Mouse (Mus musculus): ENCODE results near the gene Gm21981. TPM values are rescaled to one million over a fixed set of nuclear protein-coding genes. Genes with fewer than 3 reads are reported as not detected.

Gm21981 gene
- total RNA-seq, 1 experiment from 2014 or later = not detected

DNA sequence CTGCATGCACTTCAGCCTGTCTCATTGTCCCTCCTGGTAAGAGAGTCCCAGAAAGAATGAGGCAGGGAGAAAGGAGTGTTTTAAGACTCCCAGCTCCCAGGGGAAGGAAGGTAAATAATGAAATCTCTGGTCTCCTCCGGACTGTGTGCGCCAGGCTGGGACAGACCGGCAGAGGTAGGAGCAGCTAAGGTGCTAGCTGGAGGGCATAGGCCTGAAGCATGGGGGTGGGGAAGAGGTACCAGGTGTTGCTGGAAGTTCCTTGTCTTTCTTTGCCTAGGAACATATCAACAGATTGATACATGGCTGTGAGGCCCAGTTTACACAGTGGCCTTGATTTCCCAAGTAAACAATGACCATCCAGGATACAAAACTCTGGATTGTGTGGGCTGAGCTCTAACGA lies 14.7 kb upstream of the Gm21981 start:
- ATAC-seq (replicated peaks in 1 of 2; ENCODE audit: insufficient read depth in 1 of 2, low FRiP score in 2 of 2, low TSS enrichment in 1 of 2, low read depth in 1 of 2, poor library complexity in 2 of 2, severe bottlenecking in 2 of 2) = no peak

DNA sequence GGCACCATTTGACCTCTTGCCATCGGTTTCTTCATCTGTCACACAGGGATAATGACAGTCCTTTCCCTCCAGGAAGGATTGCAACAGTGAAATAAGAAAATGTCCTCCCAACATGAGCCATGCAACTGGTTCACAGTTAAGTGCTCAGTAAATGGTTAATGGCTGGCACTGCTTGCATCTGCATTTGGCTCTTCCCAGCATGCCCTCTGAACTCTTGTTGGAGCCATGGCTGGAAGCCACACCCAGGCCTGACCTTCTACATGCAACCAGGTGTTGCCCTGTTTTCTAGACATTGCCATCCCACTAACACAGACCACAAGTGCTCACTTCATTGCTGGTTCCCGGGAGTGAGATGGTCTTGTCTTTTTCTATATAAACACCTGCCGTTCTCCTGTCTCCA lies 13.7 kb upstream of the Gm21981 start:
- no peak for ATAC-seq (replicated peaks in 1 of 2; ENCODE audit: insufficient read depth in 1 of 2, low FRiP score in 2 of 2, low TSS enrichment in 1 of 2, low read depth in 1 of 2, poor library complexity in 2 of 2, severe bottlenecking in 2 of 2)

DNA sequence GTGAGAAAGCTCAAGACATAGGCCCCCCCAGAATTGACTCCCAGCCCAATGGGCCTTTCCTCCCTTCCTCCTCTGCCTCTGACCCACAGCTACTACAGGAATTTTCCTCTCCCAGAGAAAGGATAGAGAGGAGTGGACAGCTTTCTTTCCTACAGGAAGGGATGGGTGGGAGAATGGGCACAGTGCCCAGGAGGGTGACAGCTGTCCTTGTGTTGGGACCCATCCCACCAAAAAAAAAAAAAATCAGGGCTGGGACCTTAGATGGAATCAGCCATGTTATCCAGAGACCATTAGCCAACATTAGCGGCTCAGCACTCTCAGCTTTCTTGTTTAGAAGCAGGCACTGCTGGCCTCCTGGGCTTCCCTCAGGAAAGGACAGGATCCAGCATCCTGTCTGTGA lies 11.9 kb upstream of the Gm21981 start:
- ATAC-seq (replicated peaks in 1 of 2; ENCODE audit: insufficient read depth in 1 of 2, low FRiP score in 2 of 2, low TSS enrichment in 1 of 2, low read depth in 1 of 2, poor library complexity in 2 of 2, severe bottlenecking in 2 of 2) = no peak

DNA sequence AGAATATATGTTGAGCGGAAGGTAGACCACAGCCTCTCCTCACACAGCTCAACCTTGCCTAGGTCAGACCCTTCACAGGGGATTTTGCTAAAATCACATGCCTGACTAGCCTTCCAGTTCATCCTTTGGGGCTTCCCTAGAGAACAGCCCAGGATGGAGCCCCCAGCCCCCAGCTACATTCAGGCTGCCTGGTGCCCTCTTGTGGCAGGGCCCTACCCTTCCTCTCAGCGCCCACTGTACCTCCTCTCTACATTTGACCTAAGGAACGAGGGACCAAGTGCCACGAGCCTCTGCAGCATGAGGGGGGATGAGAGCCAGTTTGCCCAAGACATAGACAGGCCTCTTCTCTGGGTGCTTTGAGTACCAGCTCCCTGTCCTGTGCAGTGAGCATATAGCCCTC lies 10.4 kb upstream of the Gm21981 start:
- no peak for ATAC-seq (replicated peaks in 1 of 2; ENCODE audit: insufficient read depth in 1 of 2, low FRiP score in 2 of 2, low TSS enrichment in 1 of 2, low read depth in 1 of 2, poor library complexity in 2 of 2, severe bottlenecking in 2 of 2)

DNA sequence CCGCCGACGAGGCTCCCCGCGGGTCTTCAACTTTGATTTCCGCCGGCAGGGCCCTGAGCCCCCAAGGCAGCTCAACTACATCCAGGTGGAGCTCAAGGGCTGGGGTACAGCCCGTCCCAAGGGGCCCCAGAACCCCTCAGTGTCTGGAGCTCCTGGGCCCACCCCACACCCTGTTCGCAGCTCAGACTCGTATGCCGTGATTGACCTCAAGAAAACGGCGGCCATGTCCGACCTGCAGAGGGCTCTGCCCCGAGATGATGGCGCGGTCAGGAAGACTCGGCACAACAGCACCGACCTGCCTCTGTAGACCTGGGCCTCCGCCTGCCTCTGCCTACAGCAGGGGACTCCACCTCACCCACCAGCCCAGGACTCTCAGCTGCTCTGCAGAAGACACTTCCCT lies 9.3 kb upstream of the Gm21981 start:
- no peak for ATAC-seq (replicated peaks in 1 of 2; ENCODE audit: insufficient read depth in 1 of 2, low FRiP score in 2 of 2, low TSS enrichment in 1 of 2, low read depth in 1 of 2, poor library complexity in 2 of 2, severe bottlenecking in 2 of 2)

DNA sequence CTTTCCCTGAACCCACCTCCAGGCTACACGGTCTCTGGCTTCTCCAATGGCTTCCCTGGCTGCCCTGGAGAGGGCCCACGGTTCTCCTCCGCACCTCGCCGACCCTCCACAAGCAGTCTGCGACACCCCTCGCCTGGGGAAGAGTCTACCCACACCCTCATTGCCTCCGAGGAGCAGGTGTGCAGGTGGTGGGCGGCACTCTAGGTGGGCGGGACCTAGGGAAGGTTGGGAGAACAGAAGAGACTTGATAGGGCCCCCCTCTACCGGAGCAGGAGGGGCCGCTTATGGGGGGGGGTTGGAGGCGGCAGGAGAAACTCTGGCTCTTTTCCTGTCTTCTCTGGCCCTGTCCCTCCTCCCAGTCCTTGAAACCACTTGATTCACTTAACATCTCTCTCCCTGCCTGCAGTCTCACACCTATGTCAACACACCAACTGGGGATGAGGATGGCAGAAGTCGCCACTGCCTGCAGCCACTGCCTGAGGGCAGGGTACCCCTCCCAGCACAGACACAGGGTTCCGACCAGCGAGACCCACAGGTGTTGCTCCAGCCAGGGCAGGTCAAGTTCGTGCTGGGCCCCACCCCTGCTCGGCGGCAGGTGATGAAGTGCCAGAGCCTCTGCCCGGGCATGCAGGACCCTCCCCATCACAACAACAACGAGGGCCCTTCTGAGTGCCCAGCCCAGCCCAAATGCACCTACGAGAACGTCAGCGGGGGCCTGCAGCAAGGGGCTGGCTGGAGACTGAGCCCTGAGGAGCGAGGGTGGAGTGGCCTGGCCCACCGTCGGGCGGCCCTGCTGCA lies 8.5 kb upstream of the Gm21981 start:
- no peak for ATAC-seq (replicated peaks in 1 of 2; ENCODE audit: insufficient read depth in 1 of 2, low FRiP score in 2 of 2, low TSS enrichment in 1 of 2, low read depth in 1 of 2, poor library complexity in 2 of 2, severe bottlenecking in 2 of 2)

DNA sequence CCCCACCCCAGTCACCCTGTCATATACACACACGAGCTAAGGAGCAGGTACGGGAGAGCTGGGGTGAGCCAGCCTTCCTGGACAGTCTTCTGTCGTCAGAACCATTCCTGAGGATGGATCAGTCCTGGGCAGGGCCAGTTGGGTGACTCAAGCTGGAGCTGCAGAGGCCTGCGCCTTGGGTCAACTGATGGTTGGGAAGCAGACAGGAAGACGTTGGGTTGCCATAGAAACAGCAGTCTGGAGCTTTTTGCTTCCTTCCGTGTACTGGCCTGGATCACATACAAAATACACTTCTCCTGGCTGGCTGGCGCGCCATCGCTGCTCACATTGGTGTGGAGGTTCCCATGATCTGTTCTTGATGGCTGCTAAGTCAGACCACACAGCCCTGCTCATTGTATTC lies 7.5 kb upstream of the Gm21981 start:
- ATAC-seq (replicated peaks in 1 of 2; ENCODE audit: insufficient read depth in 1 of 2, low FRiP score in 2 of 2, low TSS enrichment in 1 of 2, low read depth in 1 of 2, poor library complexity in 2 of 2, severe bottlenecking in 2 of 2) = no peak

DNA sequence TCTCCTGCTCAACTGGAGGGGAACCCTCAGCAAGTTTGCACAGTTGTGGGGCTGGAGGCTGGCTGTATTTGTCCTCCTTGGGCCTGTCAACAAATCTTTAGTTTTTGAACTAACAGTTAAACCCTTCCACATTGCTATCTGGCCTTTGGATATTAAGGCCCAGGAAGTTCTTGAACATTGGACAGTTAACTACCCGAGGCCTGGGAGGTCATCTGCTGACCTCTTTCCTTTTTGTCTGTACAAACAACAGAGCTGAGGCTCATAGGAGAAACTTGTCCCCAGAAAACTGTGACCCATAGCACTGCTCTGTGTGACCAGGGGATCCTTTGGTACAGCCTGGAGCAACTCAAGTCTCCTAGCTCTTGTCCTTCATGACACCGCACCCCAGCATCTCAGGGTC lies 4.8 kb upstream of the Gm21981 start:
- ATAC-seq (replicated peaks in 1 of 2; ENCODE audit: insufficient read depth in 1 of 2, low FRiP score in 2 of 2, low TSS enrichment in 1 of 2, low read depth in 1 of 2, poor library complexity in 2 of 2, severe bottlenecking in 2 of 2) = no peak

DNA sequence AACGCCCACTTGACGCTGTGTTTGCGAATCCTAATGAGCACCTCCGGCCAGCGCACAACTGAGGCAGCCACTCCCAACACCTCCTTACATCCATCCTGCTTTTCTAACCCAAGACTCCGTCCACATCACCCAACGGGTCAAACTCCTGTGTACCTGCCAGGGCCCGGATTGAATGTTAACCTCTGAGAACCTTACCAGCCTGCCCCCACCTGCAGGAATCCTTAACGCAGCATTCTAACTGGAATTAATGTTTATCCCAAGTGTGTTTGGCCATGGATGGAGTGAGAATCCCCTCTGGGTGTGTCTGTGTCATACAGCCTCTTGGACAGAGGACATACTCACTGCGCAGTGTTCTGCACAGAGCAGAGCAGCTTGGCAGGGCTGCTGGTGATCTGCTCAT lies 3.9 kb upstream of the Gm21981 start:
- no peak for ATAC-seq (replicated peaks in 1 of 2; ENCODE audit: insufficient read depth in 1 of 2, low FRiP score in 2 of 2, low TSS enrichment in 1 of 2, low read depth in 1 of 2, poor library complexity in 2 of 2, severe bottlenecking in 2 of 2)

DNA sequence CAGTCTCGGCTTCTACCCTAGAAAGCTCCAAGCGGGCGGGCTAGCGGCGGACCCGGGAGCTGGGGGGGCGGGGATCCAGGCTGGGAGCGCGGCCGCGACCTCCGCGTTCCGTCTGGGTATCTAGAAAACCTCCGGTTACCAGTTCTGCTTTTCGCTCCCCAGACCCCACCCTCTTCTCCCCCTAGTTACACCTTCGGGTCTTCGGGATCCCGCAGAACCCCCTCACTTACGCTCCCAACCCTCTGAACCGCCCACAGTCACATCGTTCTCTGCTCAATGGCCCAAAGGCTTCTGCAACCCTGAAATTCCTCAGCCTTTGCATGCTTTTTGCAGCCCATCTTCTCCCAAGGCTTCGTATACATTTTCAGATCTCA lies 1.1 kb upstream of the Gm21981 start:
- no peak for ATAC-seq (replicated peaks in 1 of 2; ENCODE audit: insufficient read depth in 1 of 2, low FRiP score in 2 of 2, low TSS enrichment in 1 of 2, low read depth in 1 of 2, poor library complexity in 2 of 2, severe bottlenecking in 2 of 2)

DNA sequence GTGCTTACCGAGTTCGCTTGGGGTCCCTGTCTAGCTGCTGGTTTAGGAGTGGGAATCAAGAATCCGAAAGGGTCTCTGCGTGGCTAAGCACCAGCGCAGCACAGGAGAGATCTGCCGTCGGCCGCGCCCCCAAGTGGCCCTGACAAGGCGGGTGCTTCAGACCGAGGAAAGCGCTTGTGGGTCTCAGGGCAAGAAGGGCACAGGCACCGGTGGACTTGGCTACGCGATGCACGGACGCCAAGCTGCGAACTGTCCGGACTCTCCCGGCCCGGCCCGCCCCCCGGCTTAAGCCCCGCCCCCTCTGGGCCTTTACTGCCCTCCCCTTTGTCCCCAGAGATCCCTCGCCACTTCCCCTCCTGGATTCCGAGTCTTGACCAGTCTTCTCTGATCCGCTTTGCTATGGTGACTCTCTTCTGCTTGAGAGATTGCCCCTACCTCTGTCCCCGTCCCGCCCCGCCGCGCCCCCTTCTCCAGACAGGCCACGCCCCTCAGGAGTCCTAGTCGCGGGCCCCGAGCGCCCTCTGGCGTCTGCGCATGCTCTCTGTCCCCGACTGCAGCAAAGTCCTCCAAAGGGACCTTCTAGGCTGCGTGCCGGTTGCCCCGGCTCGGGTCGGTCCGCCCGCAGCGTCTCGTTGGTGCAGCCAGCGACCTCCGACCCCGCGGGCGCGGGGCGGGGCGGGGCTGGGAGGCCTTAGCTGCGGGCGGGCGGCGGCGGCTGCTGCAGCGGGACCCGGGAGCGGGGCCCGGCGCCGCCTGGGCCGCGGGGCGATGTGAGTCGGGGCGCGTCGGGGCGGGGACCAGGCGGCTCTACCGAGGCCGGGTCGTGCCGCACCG lies 465 bp upstream of the Gm21981 start, which contains the start of gene Prickle4:
Gene Prickle4, minus strand, starts transcription at position 234 of the 834 bp plus-strand sequence.
- peak; percentile 82 to 91 for ATAC-seq (replicated peaks in 1 of 2; ENCODE audit: insufficient read depth in 1 of 2, low FRiP score in 2 of 2, low TSS enrichment in 1 of 2, low read depth in 1 of 2, poor library complexity in 2 of 2, severe bottlenecking in 2 of 2)

DNA sequence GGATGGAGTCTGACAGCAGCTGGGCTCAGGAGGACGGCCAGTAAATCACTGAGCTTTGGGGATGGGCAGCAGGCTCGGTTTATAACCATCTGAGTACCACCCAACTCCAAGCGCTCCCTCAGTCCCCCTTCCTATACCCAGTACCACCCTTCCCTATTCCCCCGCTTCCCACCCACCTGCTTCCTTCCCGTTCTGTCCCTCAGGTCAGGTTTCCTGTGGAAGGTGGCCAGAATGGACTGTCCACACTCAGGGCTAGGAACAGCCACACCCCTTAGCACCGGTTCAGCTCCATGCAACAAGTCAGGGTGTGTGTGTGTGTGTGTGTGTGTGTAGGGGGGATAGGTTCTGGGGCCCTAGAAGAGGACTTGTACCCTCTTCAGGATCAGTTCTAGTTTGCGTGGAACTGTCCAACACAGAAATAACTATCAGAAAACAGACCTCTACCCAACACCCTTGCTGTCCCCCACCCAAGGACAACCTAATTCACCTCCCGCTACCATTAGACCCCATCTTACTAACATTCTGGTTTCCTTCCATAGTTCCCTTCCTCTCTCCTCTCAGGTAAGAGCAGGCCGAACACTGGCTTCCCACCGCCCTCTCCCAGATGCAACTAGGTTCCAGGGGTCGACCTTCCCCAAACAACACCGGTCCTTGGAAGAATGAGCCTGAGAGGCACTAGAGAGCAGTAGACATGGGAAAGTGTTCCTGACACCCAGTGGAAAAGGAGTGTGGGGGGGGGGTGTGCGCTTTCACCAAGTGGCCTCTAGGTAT lies 399 bp downstream of the Gm21981 start:
- ATAC-seq (replicated peaks in 1 of 2; ENCODE audit: insufficient read depth in 1 of 2, low FRiP score in 2 of 2, low TSS enrichment in 1 of 2, low read depth in 1 of 2, poor library complexity in 2 of 2, severe bottlenecking in 2 of 2) = no peak

DNA sequence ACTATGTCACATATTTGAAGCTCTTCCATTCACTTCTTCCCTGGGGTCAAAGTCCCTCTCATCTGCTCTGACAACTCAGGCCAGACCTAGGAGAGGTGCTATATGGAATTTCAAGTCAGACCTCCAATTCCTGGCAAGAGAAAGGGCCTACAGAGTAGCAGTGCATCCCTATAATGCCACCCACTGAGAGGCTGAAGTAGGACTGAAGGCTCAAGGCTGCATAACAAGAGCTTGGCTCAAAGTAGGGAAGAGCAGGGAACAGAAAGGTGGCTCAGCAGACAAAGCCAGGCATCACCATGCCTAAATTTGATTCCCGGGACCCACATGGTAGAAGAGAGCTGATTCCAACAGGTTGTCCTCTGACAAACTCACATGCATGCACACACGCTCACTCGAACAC lies 2.6 kb downstream of the Gm21981 start:
- no peak for ATAC-seq (replicated peaks in 1 of 2; ENCODE audit: insufficient read depth in 1 of 2, low FRiP score in 2 of 2, low TSS enrichment in 1 of 2, low read depth in 1 of 2, poor library complexity in 2 of 2, severe bottlenecking in 2 of 2)

DNA sequence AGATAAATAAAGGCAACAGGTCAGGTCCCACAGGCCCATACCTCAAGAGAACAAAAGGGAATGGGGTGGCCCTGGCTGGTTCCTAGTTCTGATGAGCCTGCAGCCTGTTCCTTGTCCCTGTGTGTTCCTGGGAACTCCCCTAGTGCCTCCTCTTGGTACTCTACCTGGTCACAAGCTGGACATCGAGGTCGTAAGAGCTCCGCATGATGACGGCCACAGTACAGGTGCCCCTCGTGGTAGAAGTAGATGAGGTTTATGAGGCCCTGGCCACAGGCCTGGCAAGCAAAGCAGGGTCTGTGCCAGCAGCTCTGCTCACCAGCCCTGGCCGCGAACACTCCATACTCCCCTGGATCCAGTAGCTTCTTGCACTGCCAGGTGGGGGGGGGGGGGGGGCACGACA lies 4.4 kb downstream of the Gm21981 start:
- no peak for ATAC-seq (replicated peaks in 1 of 2; ENCODE audit: insufficient read depth in 1 of 2, low FRiP score in 2 of 2, low TSS enrichment in 1 of 2, low read depth in 1 of 2, poor library complexity in 2 of 2, severe bottlenecking in 2 of 2)

DNA sequence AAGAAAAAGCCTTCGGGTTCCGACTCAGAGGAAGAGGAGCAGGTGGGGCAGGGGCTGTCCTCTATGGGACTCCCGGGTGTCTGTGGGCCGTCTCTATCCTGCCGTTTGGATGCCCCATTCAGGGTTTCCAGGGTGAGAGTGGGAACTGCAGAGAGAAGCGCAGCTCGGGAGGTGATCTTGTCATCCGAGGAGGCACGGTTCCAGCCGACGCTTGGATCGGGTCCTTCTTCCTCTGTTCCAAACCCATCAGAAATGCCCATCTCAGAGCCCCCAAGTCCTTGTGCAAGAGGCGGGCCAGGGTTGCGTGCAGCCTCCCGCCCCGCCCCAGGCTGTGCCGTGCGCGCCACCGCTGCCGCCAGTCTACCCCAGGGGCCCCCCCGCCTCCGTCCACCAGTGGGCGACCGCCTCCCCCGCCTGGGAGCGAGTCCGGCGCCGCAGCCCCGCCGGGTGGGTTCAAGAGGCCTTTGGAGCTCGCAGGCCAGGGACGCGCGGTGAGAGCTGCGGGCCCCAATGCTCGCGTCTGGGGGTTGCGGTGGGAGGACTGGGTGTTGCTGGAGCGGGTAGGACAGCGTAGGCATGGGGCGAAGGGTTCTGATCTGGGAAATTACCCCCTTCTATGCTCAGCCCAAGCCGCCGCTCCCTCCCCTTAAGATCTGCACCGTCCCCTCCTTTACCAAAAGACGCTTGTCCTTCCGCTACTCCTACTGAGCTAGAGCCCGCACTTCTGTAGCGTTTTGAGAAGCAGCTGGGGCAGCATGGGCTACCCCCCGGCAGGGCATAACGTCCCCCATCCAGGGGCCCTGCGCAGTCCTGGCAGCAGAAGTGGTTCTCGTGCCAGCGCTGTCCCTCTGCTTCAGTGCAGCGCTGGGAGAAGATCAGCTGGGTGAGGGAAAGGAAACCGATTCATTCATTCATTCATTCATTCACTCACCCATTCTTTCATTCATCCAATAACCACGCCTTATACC lies 5.4 kb downstream of the Gm21981 start, which contains the start of gene Frs3:
Gene Frs3, plus strand, starts transcription at position 423 of the 968 bp plus-strand sequence.
- ATAC-seq (replicated peaks in 1 of 2; ENCODE audit: insufficient read depth in 1 of 2, low FRiP score in 2 of 2, low TSS enrichment in 1 of 2, low read depth in 1 of 2, poor library complexity in 2 of 2, severe bottlenecking in 2 of 2) = peak in 1 of 2 experiments; percentile 21; a peak in 1 of 4 replicates

DNA sequence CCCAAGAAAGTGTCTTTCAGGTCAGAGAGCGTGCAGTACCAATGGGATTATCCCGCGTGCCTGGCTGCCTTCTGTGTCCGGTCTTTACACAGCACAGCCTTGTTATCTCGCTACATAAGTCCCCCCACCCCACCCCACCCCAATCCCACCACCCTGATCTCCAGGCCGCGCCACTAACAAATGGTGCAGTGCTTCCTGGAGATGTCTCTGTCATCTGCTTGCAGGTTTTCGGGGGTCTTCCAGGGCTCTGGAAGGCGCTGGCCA lies 6.0 kb downstream of the Gm21981 start, which contains the start of gene Tomm6:
Gene Tomm6, minus strand, starts transcription at position 43 of the 264 bp plus-strand sequence.
- no peak for ATAC-seq (replicated peaks in 1 of 2; ENCODE audit: insufficient read depth in 1 of 2, low FRiP score in 2 of 2, low TSS enrichment in 1 of 2, low read depth in 1 of 2, poor library complexity in 2 of 2, severe bottlenecking in 2 of 2)
